Mouse (Mus musculus) spleen, postnatal 10 days (tissue): ENCODE results near the gene Rest.
A peak's percentile ranks its signal among the peaks of the same experiment; 100 is the strongest.

Experiments
- DNase-seq, 2 experiments: peaks; one replicate each; pipeline ENCODE4 v3.0.0; 2021 to 2022; ENCODE audit warnings: low spot score in 2 of 2

The Rest gene

GRCm38 (mm10) chr5:77309051-77309906 is 44.0 kb downstream of the Rest start:
- DNase-seq = peak; percentile 51 to 62

DNA sequence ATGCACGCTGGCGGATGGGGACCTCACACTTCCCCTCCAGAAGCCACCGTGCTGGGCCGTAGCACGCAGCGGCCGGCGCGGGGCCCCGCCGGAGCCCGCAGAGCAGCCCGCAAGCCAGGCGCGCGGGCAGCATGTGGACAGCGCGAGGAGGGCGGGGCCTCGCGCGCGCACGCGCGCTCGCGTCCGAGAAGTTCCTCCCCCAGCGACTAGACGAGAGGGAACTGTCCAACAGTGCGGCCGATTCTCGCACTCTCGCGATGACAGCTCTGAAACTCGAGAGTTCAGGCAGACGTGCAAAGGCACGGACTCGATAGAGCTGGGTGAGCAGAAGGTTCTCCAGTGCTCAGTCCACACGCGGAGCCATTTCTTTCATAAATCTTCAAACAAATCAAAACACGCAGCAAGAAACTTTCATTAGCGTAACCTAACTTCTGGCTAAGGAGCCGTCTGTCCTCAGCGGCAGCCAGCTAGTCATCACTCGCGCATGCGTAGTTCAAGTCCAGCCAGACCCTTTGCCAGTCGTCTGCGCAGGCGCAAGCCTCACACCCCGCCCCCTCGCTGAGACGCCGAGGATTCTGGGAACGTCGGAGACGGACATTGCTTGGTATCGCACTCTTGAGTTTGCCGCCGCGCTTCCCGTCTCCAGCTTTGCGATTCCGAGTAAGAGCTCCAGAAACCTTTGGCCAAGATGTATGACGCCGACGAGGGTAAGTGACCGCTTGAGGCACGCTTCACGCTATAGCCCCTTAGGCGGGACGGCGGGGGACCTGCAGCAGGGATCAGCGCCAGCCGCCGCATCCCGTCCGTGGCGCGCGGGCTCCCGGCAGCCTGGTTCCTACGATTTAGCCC is 44.9 kb downstream of the Rest start, which contains the start of the genes Noa1 and Polr2b:
Gene Noa1, minus strand, starts transcription at position 161 of the 849 bp plus-strand sequence.
Gene Polr2b, plus strand, starts transcription at position 224 of the 849 bp plus-strand sequence.
- DNase-seq = peak; percentile 99

DNA sequence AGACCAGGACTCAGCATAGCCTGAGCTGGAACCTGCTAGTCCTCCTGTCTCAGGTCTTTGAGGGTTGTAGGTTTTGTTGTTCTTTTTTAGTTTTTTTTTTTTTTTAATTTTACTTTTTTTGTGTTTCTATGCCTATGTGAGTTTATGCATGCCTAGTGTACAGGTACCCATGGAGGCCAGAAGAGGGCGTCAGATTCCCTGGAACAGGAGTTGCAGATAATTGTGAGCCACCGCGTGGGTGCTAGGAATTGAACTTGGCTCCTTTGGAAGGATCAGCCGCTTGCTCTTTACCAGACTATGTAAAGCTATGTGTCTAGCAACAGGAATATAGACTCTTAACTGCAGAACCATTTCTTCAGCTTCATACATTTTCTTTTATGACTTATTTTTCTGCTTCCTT is 48.9 kb downstream of the Rest start:
- no peak for DNase-seq

GRCm38 (mm10) chr5:77314986-77315385 is 49.7 kb downstream of the Rest start:
- DNase-seq = no peak

- DNase-seq = no peak
Measured at GRCm38 (mm10) chr5:77324936-77325335, 59.6 kb downstream of the Rest start.

DNA sequence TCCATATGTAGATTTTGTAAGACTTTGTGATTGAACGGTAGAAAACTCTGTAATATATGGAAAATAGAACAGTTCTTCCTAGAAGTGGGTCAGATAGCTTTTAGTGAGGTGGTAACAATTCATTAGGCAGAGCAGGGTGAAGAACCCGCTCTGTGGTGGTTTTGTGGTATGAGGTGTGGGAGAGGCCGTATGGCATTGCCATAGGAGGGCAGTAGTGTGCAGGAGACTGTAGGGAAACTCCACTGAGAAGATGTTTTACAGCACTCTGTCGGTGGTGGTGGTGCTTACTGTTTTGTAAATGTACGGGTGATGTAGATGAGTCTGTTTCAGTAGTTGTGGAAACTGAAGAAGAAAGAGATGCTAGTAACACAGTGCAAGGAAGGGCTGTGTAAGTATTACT is 64.9 kb downstream of the Rest start:
- DNase-seq = no peak
